Mouse (Mus musculus) layer of hippocampus, postnatal 36 days (tissue): ENCODE results near the gene Ambra1. TPM values are rescaled to one million over a fixed set of nuclear protein-coding genes. Genes with fewer than 3 reads are reported as not detected.
"Not testable (repeated sequence)": the region's sequence is repeated elsewhere in the genome, so short reads cannot be mapped to it uniquely, and the experiment has no call there.

Experiments used
- DNase-seq, 2 experiments: peaks; one replicate each; pipeline ENCODE4 v3.0.0; 2022
- total RNA-seq, 2 experiments: library from RNA; stranded (reverse); gene quantifications; 2 replicates each; pipeline ENCODE4 v1.2.3; 2021

Gene Ambra1
- total RNA-seq: 10 to 100 TPM; 44.7 to 49.4 TPM

- DNase-seq: peak; percentile 85 to 86
Observed at GRCm38 (mm10) chr2:91729971-91730821, at the start of gene Ambra1. Gene Ambra1, plus strand, starts transcription at chr2:91730134.

GRCm38 (mm10) chr2:91682850-91683249 is 47.1 kb upstream of the Ambra1 start:
- peak; percentile 29 to 43 for DNase-seq

- DNase-seq: no peak
Observed at GRCm38 (mm10) chr2:91683919-91684318, 46.0 kb upstream of the Ambra1 start.

GRCm38 (mm10) chr2:91689452-91689851 is 40.5 kb upstream of the Ambra1 start:
- peak; percentile 46 to 60 for DNase-seq

GRCm38 (mm10) chr2:91695436-91696224 is 34.3 kb upstream of the Ambra1 start:
- peak; percentile 21 to 47 for DNase-seq

- no peak for DNase-seq
Observed at GRCm38 (mm10) chr2:91696225-91696590, 33.7 kb upstream of the Ambra1 start.

- no peak for DNase-seq
Observed at GRCm38 (mm10) chr2:91699225-91699624, 30.7 kb upstream of the Ambra1 start.

- no peak for DNase-seq
Observed at GRCm38 (mm10) chr2:91701366-91701765, 28.6 kb upstream of the Ambra1 start.

GRCm38 (mm10) chr2:91705736-91706135 is 24.2 kb upstream of the Ambra1 start:
- DNase-seq: no peak

GRCm38 (mm10) chr2:91706456-91706855 is 23.5 kb upstream of the Ambra1 start:
- no peak for DNase-seq

GRCm38 (mm10) chr2:91708361-91708760 is 21.6 kb upstream of the Ambra1 start:
- DNase-seq: no peak

GRCm38 (mm10) chr2:91710272-91711234 is 19.4 kb upstream of the Ambra1 start, which contains the start of the genes Atg13 and Harbi1:
Gene Atg13, minus strand, starts transcription at chr2:91710576.
Gene Harbi1, plus strand, starts transcription at chr2:91710852.
- DNase-seq: peak; percentile 93 to 94

- no peak for DNase-seq
Observed at GRCm38 (mm10) chr2:91711256-91711925, 18.5 kb upstream of the Ambra1 start.

- DNase-seq: no peak
Observed at GRCm38 (mm10) chr2:91714921-91715320, 15.0 kb upstream of the Ambra1 start.

GRCm38 (mm10) chr2:91718276-91718675 is 11.7 kb upstream of the Ambra1 start:
- no peak for DNase-seq

- no peak for DNase-seq
Observed at GRCm38 (mm10) chr2:91723382-91723781, 6.6 kb upstream of the Ambra1 start.

GRCm38 (mm10) chr2:91723951-91724350 is 6.0 kb upstream of the Ambra1 start:
- DNase-seq: no peak

GRCm38 (mm10) chr2:91724716-91725115 is 5.2 kb upstream of the Ambra1 start:
- DNase-seq: no peak

- DNase-seq: not testable (repeated sequence)
Observed at GRCm38 (mm10) chr2:91725476-91725875, 4.5 kb upstream of the Ambra1 start.

- DNase-seq: no peak
Observed at GRCm38 (mm10) chr2:91727011-91727410, 2.9 kb upstream of the Ambra1 start.

GRCm38 (mm10) chr2:91729571-91729970 is 363 bp upstream of the Ambra1 start:
- DNase-seq: no peak

- DNase-seq: no peak
Observed at GRCm38 (mm10) chr2:91735221-91735620, 5.3 kb downstream of the Ambra1 start.
